Mouse (Mus musculus) heart, adult 2 months (tissue): ENCODE measurements at regions not wholly inside any gene's neighbourhood (a gene's known extent, or its start where the extent isn't known, plus 50 kb on each side); places are given as distances from the start of the nearest gene placed in this dataset.

ENCODE experiments used
- CTCF ChIP-seq: fragments of 200-600 bp; IDR thresholded peaks from 2 replicates; pipeline ENCODE4 v1.8.1; 2022; ENCODE audit warnings: antibody characterized with exemption, mild to moderate bottlenecking, moderate library complexity
- POLR2A ChIP-seq: fragments of 200-500 bp; IDR thresholded peaks from 2 replicates; pipeline ENCODE4 v1.6.1; 2011; ENCODE audit warnings: mild to moderate bottlenecking, low read depth, low read length, control low read depth; ENCODE audit not compliant: insufficient read depth

- TF ChIP-seq CTCF (no peak), POLR2A (no peak)
Measured at GRCm38 (mm10) chr1:184539818-184540217, 192.6 kb downstream of the Hlx start.
